ENCODE assay signal across 9 mouse cellular contexts in the genomic region with DNA sequence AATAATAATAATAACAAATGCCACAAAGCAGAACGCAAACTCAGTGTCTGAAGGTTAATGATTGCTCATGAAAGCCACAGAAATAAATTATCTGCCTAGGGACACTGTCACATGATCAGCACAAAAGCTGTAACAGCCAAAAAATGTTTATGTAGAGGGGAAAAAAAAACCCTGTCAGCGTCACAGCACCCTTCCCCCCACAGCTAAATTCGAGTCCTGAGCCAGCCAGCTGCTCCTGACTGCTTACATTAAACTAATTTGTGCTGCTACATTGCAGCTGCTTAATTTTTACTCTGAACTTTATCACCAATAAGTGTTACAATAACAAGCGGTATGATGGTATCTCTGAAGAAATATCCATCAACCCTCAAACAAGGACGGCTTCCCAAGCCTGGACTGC.
DNase-seq lines count a peak whose midpoint lies in the region; ATAC-seq lines count a peak whose summit lies in the region.
"Had no signal": no experiment of that assay in that cellular context is flagged by ENCODE, and none has a peak within 500 bp of the region (broad histone marks: within the 10 kb centered on the region; RNA-seq: fewer than 3 reads in every experiment).

No protein-coding gene starts in this region.

- H3K4me1 ChIP-seq in heart, embryonic 14.5 days (ENCODE audit: control insufficient read depth in 2 of 2, insufficient read depth in 2 of 2, low read length in 2 of 2) = no peaks in the 10 kb centered on the region
- H3K4me1 ChIP-seq in forebrain, embryonic 13.5 days = peaks cover 13% of the 10 kb centered on the region
- no peaks in the 10 kb centered on the region for H3K4me1 ChIP-seq in neural tube, embryonic 14.5 days (ENCODE audit: control insufficient read depth, insufficient read depth, low read length)

- no peak overlapping the region for H3K27ac ChIP-seq in heart, embryonic 14.5 days (replicated peaks in 1 of 2; ENCODE audit: control insufficient read depth in 1 of 2, insufficient read depth in 1 of 2, low read depth in 2 of 2, low read length in 2 of 2)
- H3K27ac ChIP-seq in forebrain, embryonic 13.5 days = peak overlapping the region; percentile 81
- no peak overlapping the region for H3K27ac ChIP-seq in neural tube, embryonic 14.5 days (ENCODE audit: low read depth, low read length)
- H3K27ac ChIP-seq: liver, embryonic 15.5 days had no signal

- ATAC-seq in heart, embryonic 14.5 days (ENCODE audit: insufficient number of reproducible peaks, insufficient read depth, low FRiP score, low read depth) = no peak
- ATAC-seq in forebrain, embryonic 13.5 days = peak; percentile 86
- ATAC-seq in neural tube, embryonic 14.5 days (ENCODE audit: low read depth) = peak; percentile 83

- H3K4me3 ChIP-seq in heart, embryonic 14.5 days (ENCODE audit: control insufficient read depth in 1 of 2, insufficient read depth in 1 of 2, low read depth in 1 of 2, low read length in 2 of 2) = no peak overlapping the region
- no peak overlapping the region for H3K4me3 ChIP-seq in forebrain, embryonic 13.5 days
- no peak overlapping the region for H3K4me3 ChIP-seq in neural tube, embryonic 14.5 days (ENCODE audit: low read depth, low read length)
- H3K4me3 ChIP-seq: liver, embryonic 15.5 days had no signal

- no peaks in the 10 kb centered on the region for H3K36me3 ChIP-seq in heart, embryonic 14.5 days (ENCODE audit: control insufficient read depth, insufficient read depth, low read length)
- H3K36me3 ChIP-seq in forebrain, embryonic 13.5 days (ENCODE audit: poor library complexity, severe bottlenecking) = no peaks in the 10 kb centered on the region
- H3K36me3 ChIP-seq in neural tube, embryonic 14.5 days (ENCODE audit: control insufficient read depth, insufficient read depth, low read length) = no peaks in the 10 kb centered on the region
- H3K36me3 ChIP-seq: liver, embryonic 15.5 days had no signal

- peak overlapping the region; percentile 8; the same call in 1 of the 2 replicates for H3K4me2 ChIP-seq in heart, embryonic 14.5 days (ENCODE audit: low read length)
- peak overlapping the region; percentile 40 for H3K4me2 ChIP-seq in forebrain, embryonic 13.5 days
- 0 out of 2 replicates have a peak overlapping the region, but pooled peaks have one; percentile 22 for H3K4me2 ChIP-seq in neural tube, embryonic 14.5 days (ENCODE audit: low read depth, low read length)
- H3K4me2 ChIP-seq: liver, embryonic 15.5 days had no signal

- 43% methylated on average over 5 of the region's 5 CpGs for WGBS in heart, embryonic 14.5 days
- WGBS in forebrain, embryonic 13.5 days = 26% methylated on average over 5 of the region's 5 CpGs
- 16% methylated on average over 5 of the region's 5 CpGs for WGBS in neural tube, embryonic 14.5 days

- H3K27me3 ChIP-seq in heart, embryonic 14.5 days (ENCODE audit: control insufficient read depth, insufficient read depth, low read length) = no peaks in the 10 kb centered on the region
- H3K27me3 ChIP-seq in forebrain, embryonic 13.5 days = no peaks in the 10 kb centered on the region
- no peaks in the 10 kb centered on the region for H3K27me3 ChIP-seq in neural tube, embryonic 14.5 days (ENCODE audit: control insufficient read depth, insufficient read depth, low read length)
- H3K27me3 ChIP-seq: liver, embryonic 15.5 days had no signal

- DNase-seq in heart, adult 9 months (ENCODE audit: low spot score in 2 of 2) = no peak
- DNase-seq in kidney, postnatal 14 days = peak; percentile 55
- no peak for DNase-seq in gastrocnemius, adult 18-20 months (ENCODE audit: low spot score)
- DNase-seq in left cerebral cortex, adult 18-20 months (ENCODE audit: low spot score in 2 of 2) = no peak
- no peak for DNase-seq in adrenal gland, adult 18-20 months (ENCODE audit: low spot score in 2 of 2)

- no peak overlapping the region for H3K9ac ChIP-seq in heart, embryonic 14.5 days (ENCODE audit: low read length)
- H3K9ac ChIP-seq in forebrain, embryonic 13.5 days = no peak overlapping the region
- no peak overlapping the region for H3K9ac ChIP-seq in neural tube, embryonic 14.5 days (replicated peaks; ENCODE audit: low read depth, low read length)
- H3K9ac ChIP-seq: liver, embryonic 15.5 days had no signal

- no peaks in the 10 kb centered on the region for H3K9me3 ChIP-seq in heart, embryonic 14.5 days (ENCODE audit: control insufficient read depth, low read length)
- no peaks in the 10 kb centered on the region for H3K9me3 ChIP-seq in forebrain, embryonic 13.5 days (replicated peaks)
- no peaks in the 10 kb centered on the region for H3K9me3 ChIP-seq in neural tube, embryonic 14.5 days (ENCODE audit: control insufficient read depth, low read length)
- H3K9me3 ChIP-seq: liver, embryonic 15.5 days had no signal
